Mouse (Mus musculus): ENCODE data around the gene Cdc42bpa. TPM values are rescaled to one million over a fixed set of nuclear protein-coding genes. Genes with fewer than 3 reads are reported as not detected.

The Cdc42bpa gene
- polyA plus RNA-seq, 1 experiment from 2014 or later, result 27.0 TPM

Other genes starting within 250 kb of the Cdc42bpa start
- not detected in 2 replicates for gene Kif28, start 215.2 kb upstream of the Cdc42bpa start, polyA plus RNA-seq (2014; fragmentation: Nextera tagmentation; extraction: Ambion mirVana)
- 0.27 TPM in 1 of 2 replicates, not detected in the other for gene Gm10518, start 157.1 kb upstream of the Cdc42bpa start, polyA plus RNA-seq (2014; fragmentation: Nextera tagmentation; extraction: Ambion mirVana)
- 17.5 and 19.2 TPM in 2 replicates for gene Ahctf1, start 156.8 kb upstream of the Cdc42bpa start, polyA plus RNA-seq (2014; fragmentation: Nextera tagmentation; extraction: Ambion mirVana)
- 3.1 and 3.2 TPM in 2 replicates for gene Coq8a, start 239.1 kb downstream of the Cdc42bpa start, polyA plus RNA-seq (2014; fragmentation: Nextera tagmentation; extraction: Ambion mirVana)